Mouse (Mus musculus) heart, postnatal 0 days (tissue): Measurements from ENCODE around the gene Smad3.

ENCODE experiments used
- CTCF ChIP-seq: IDR thresholded peaks from 2 replicates; pipeline ENCODE4 v1.5.1; 2016; ENCODE audit warnings: antibody characterized with exemption, control low read depth, low read depth
- EP300 ChIP-seq: IDR thresholded peaks from 2 replicates; pipeline ENCODE4 v1.6.1; 2016; ENCODE audit warnings: antibody characterized with exemption, low read depth

GRCm38 (mm10) chr9:63744595-63744994, 13.2 kb downstream of the Smad3 start:
- no peak for TF ChIP-seq CTCF
- no peak for TF ChIP-seq EP300
